Mouse (Mus musculus) CH12.LX (cell line): ENCODE data around the gene Gm11492. TPM values are rescaled to one million over a fixed set of nuclear protein-coding genes. Genes with fewer than 3 reads are reported as not detected.

Experiments used
- DNase-seq: peaks from one replicate; pipeline ENCODE4 v3.0.0-alpha.2; 2013; ENCODE audit errors: extremely low read depth
- H3K27ac ChIP-seq: 2 replicates; pipeline ENCODE4 v1.5.1; 2012; ENCODE audit warnings: low read depth, mild to moderate bottlenecking, control low read depth, moderate library complexity; ENCODE audit not compliant: insufficient read depth
- H3K27me3 ChIP-seq: replicated peaks from 2 replicates; pipeline ENCODE3; 2012; ENCODE audit warnings: inconsistent platforms
- H3K36me3 ChIP-seq, 2 experiments: replicated peaks in 1 of 2; 2 replicates each; pipeline versions ENCODE3 to v1.6.1; 2012; ENCODE audit warnings: inconsistent platforms in 1 of 2, low read length in 1 of 2, mild to moderate bottlenecking in 1 of 2, mixed read lengths in 1 of 2, moderate library complexity in 1 of 2; ENCODE audit not compliant: control insufficient read depth in 1 of 2, insufficient read depth in 1 of 2
- H3K4me1 ChIP-seq, 2 experiments: 2 replicates each; pipeline ENCODE4 v1.6.1; 2012; ENCODE audit warnings: inconsistent platforms in 1 of 2, moderate library complexity in 1 of 2; ENCODE audit not compliant: insufficient read depth in 2 of 2, control insufficient read depth in 1 of 2
- H3K4me2 ChIP-seq: 2 replicates; pipeline ENCODE4 v1.6.1; 2012; ENCODE audit warnings: low read depth, mild to moderate bottlenecking, control low read depth; ENCODE audit not compliant: poor library complexity, insufficient read depth, severe bottlenecking
- H3K4me3 ChIP-seq, 3 experiments: fragments of 150-350 bp in 1 of 3; sonication (generic) in 1 of 3; replicated peaks in 1 of 3; 2 replicates each; pipeline versions ENCODE3 to v1.5.1; 2011 to 2012; ENCODE audit warnings: low read depth in 2 of 3, low read length in 2 of 3, mild to moderate bottlenecking in 2 of 3, moderate library complexity in 2 of 3, control low read depth in 1 of 3, improper control_type of control experiment in 1 of 3, inconsistent platforms in 1 of 3, mixed read lengths in 1 of 3; ENCODE audit not compliant: poor library complexity in 1 of 3
- H3K79me2 ChIP-seq: replicated peaks from 2 replicates; pipeline ENCODE4 v1.6.1; 2012; ENCODE audit warnings: mild to moderate bottlenecking, moderate library complexity; ENCODE audit not compliant: control insufficient read depth, poor library complexity, insufficient read depth, severe bottlenecking; ENCODE audit errors: extremely low read depth
- H3K9ac ChIP-seq: 2 replicates; pipeline ENCODE4 v1.6.1; 2012; ENCODE audit warnings: low read depth, mild to moderate bottlenecking, control low read depth, moderate library complexity; ENCODE audit not compliant: insufficient read depth
- H3K9me3 ChIP-seq: replicated peaks from 2 replicates; pipeline ENCODE3; 2012; ENCODE audit warnings: low read length, inconsistent platforms, mixed read lengths
- BHLHE40 ChIP-seq: IDR thresholded peaks from 2 replicates; pipeline ENCODE4 v1.6.1; 2011; ENCODE audit warnings: mild to moderate bottlenecking, low read depth, low read length, improper control_type of control experiment
- CHD1 ChIP-seq: IDR thresholded peaks from 2 replicates; pipeline ENCODE4 v1.6.1; 2012; ENCODE audit warnings: low read depth, low read length, improper control_type of control experiment, inconsistent platforms
- CHD2 ChIP-seq: IDR thresholded peaks from 2 replicates; pipeline ENCODE4 v1.6.1; 2011; ENCODE audit warnings: low read length, improper control_type of control experiment
- ELF1 ChIP-seq: IDR thresholded peaks from 2 replicates; pipeline ENCODE4 v1.6.1; 2014; ENCODE audit warnings: low read depth, mild to moderate bottlenecking, inconsistent platforms, low read length, improper control_type of control experiment
- EP300 ChIP-seq: IDR thresholded peaks from 2 replicates; pipeline ENCODE4 v1.6.1; 2011; ENCODE audit warnings: low read length, improper control_type of control experiment
- ETS1 ChIP-seq: conservative IDR thresholded peaks from 2 replicates; pipeline ENCODE4 v1.6.1; 2012; ENCODE audit warnings: low read depth, mild to moderate bottlenecking, inconsistent platforms, low read length, improper control_type of control experiment, moderate library complexity
- HCFC1 ChIP-seq: IDR thresholded peaks from 2 replicates; pipeline ENCODE4 v1.6.1; 2012; ENCODE audit warnings: low read depth, mild to moderate bottlenecking, inconsistent platforms, low read length, improper control_type of control experiment
- IRF4 ChIP-seq: IDR thresholded peaks from 2 replicates; pipeline ENCODE4 v1.6.1; 2014; ENCODE audit warnings: low read depth, mild to moderate bottlenecking, inconsistent platforms, low read length, improper control_type of control experiment
- MAX ChIP-seq: IDR thresholded peaks from 2 replicates; pipeline ENCODE4 v1.6.1; 2011; ENCODE audit warnings: low read length, improper control_type of control experiment
- MEF2A ChIP-seq: IDR thresholded peaks from 2 replicates; pipeline ENCODE4 v1.6.1; 2014; ENCODE audit warnings: low read depth, mild to moderate bottlenecking, inconsistent platforms, low read length, improper control_type of control experiment, borderline replicate concordance
- MXI1 ChIP-seq: IDR thresholded peaks from 2 replicates; pipeline ENCODE4 v1.6.1; 2011; ENCODE audit warnings: mild to moderate bottlenecking, low read depth, low read length, improper control_type of control experiment
- NELFE ChIP-seq: IDR thresholded peaks from 2 replicates; pipeline ENCODE4 v1.6.1; 2011; ENCODE audit warnings: low read depth, low read length, improper control_type of control experiment
- NRF1 ChIP-seq: IDR thresholded peaks from 2 replicates; pipeline ENCODE4 v1.6.1; 2014; ENCODE audit warnings: low read depth, mild to moderate bottlenecking, inconsistent platforms, low read length, improper control_type of control experiment, moderate library complexity
- POLR2AphosphoS2 ChIP-seq: IDR thresholded peaks from 2 replicates; pipeline ENCODE4 v1.6.1; 2011; ENCODE audit warnings: low read depth, low read length, improper control_type of control experiment
- SIN3A ChIP-seq: IDR thresholded peaks from 2 replicates; pipeline ENCODE4 v1.6.1; 2012; ENCODE audit warnings: low read length, improper control_type of control experiment, inconsistent platforms
- TBP ChIP-seq: conservative IDR thresholded peaks from 2 replicates; pipeline ENCODE4 v1.6.1; 2011; ENCODE audit warnings: low read depth, low read length, improper control_type of control experiment
- TCF12 ChIP-seq: IDR thresholded peaks from 2 replicates; pipeline ENCODE4 v1.6.1; 2014; ENCODE audit warnings: low read depth, mild to moderate bottlenecking, inconsistent platforms, low read length, improper control_type of control experiment
- ZC3H11A ChIP-seq: IDR thresholded peaks from 2 replicates; pipeline ENCODE4 v1.6.1; 2012; ENCODE audit warnings: low read depth, mild to moderate bottlenecking, inconsistent platforms, low read length, improper control_type of control experiment
- ZKSCAN1 ChIP-seq: IDR thresholded peaks from 2 replicates; pipeline ENCODE4 v1.6.1; 2012; ENCODE audit warnings: low read depth, inconsistent platforms, low read length, improper control_type of control experiment, borderline replicate concordance
- dilution Hi-C: fragments of 300-500 bp; cut with MboI; formaldehyde crosslinking; loops from 2 replicates; pipeline ENCODE4 v1.14.3; 2020; ENCODE audit warnings: low sequenced_read_pairs; ENCODE audit not compliant: extremely low pct_unique_long_range_greater_than_20kb, extremely low pct_ligation_motif_present
- in situ Hi-C: fragments of 300-500 bp; cut with MboI; formaldehyde crosslinking; loops from 3 replicates; pipeline ENCODE4 v1.14.3; 2019; ENCODE audit warnings: low sequenced_read_pairs, low pct_ligation_motif_present, low pct_unique_long_range_greater_than_20kb, mixed read lengths
- polyA plus RNA-seq: library from polyadenylated mRNA; unstranded; fragments of >175 nt; gene quantifications from 2 replicates; pipeline ENCODE4 v1.2.1, GENCODE M21; 2012; ENCODE audit warnings: low read depth; ENCODE audit not compliant: insufficient read length
- total RNA-seq, 2 experiments: library from RNA; depleted of rRNA; stranded (reverse); fragments of 300-350 nt in 1 of 2; fragments of >200 nt in 1 of 2; gene quantifications; 2 replicates each; pipeline ENCODE4 v1.2.3; 2012 to 2014

Gene Gm11492
- total and polyA plus RNA-seq, 3 experiments, result not detected

- no peaks in the 10 kb centered on the region for H3K36me3 ChIP-seq
- H3K27ac ChIP-seq, result no peak overlapping the region
- H3K4me3 ChIP-seq, result no peak overlapping the region
- dilution Hi-C loops, result no loop called here
- DNase-seq, result no peak
- H3K9ac ChIP-seq, result no peak overlapping the region
- in situ Hi-C loops, result no loop called here
- H3K4me2 ChIP-seq, result no peak overlapping the region
- no peaks in the 10 kb centered on the region for H3K79me2 ChIP-seq
- H3K9me3 ChIP-seq, result peaks cover 4% of the 10 kb centered on the region
- H3K4me1 ChIP-seq, result peaks cover 12 to 21% of the 10 kb centered on the region in 2 experiments
- H3K27me3 ChIP-seq, result peaks cover 54% of the 10 kb centered on the region
- TF ChIP-seq MAX (no peak), SIN3A (no peak), HCFC1 (no peak), ZC3H11A (no peak), IRF4 (no peak), TCF12 (no peak), POLR2AphosphoS2 (no peak)
Measured at GRCm38 (mm10) chr11:87570743-87571142, 4.3 kb downstream of the Gm11492 start.

- dilution Hi-C loops (no loop called here), in situ Hi-C loops (no loop called here)
- peaks cover 4% of the 10 kb centered on the region for H3K9me3 ChIP-seq
- H3K79me2 ChIP-seq, result no peaks in the 10 kb centered on the region
- H3K36me3 ChIP-seq, result no peaks in the 10 kb centered on the region
- no peak overlapping the region for H3K9ac ChIP-seq
- H3K4me1 ChIP-seq, result peaks cover 12 to 21% of the 10 kb centered on the region in 2 experiments
- DNase-seq, result no peak
- H3K27me3 ChIP-seq, result peaks cover 54% of the 10 kb centered on the region
- no peak for TF ChIP-seq HCFC1
- TF ChIP-seq MXI1, result no peak
- TF ChIP-seq MEF2A, result no peak
- no peak for TF ChIP-seq TBP
- TF ChIP-seq EP300, result no peak
- TF ChIP-seq ELF1, result no peak
- no peak for TF ChIP-seq NELFE
- no peak overlapping the region for H3K4me3 ChIP-seq
- H3K4me2 ChIP-seq, result no peak overlapping the region
- H3K27ac ChIP-seq, result no peak overlapping the region
Measured at GRCm38 (mm10) chr11:87571361-87571950, 5.0 kb downstream of the Gm11492 start.

- H3K36me3 ChIP-seq, result no peaks in the 10 kb centered on the region
- H3K4me1 ChIP-seq, result peaks cover 14 to 32% of the 10 kb centered on the region in 2 experiments
- no peak overlapping the region for H3K27ac ChIP-seq
- TF ChIP-seq CHD1 (no peak), NELFE (0 out of 2 replicates have a peak, but pooled peaks have one; percentile 11), ZKSCAN1 (no peak), IRF4 (0 out of 2 replicates have a peak, but pooled peaks have one; percentile 29), EP300 (peak; percentile 12; the same call in 1 of the 2 replicates), ETS1 (0 out of 2 replicates have a peak, but pooled peaks have one; percentile 36), NRF1 (peak; percentile 11; the same call in 1 of the 2 replicates), TCF12 (0 out of 2 replicates have a peak, but pooled peaks have one; percentile 14), CHD2 (0 out of 2 replicates have a peak, but pooled peaks have one; percentile 23), BHLHE40 (no peak), SIN3A (0 out of 2 replicates have a peak, but pooled peaks have one; percentile 48)
- H3K4me3 ChIP-seq, result no peak overlapping the region
- in situ Hi-C loops (no loop called here), dilution Hi-C loops (no loop called here)
- H3K79me2 ChIP-seq, result no peaks in the 10 kb centered on the region
- H3K9me3 ChIP-seq, result peaks cover 4% of the 10 kb centered on the region
- no peak overlapping the region for H3K9ac ChIP-seq
- peak; percentile 12 for DNase-seq
- no peak overlapping the region for H3K4me2 ChIP-seq
- peaks cover 58% of the 10 kb centered on the region for H3K27me3 ChIP-seq
Measured at GRCm38 (mm10) chr11:87573751-87574150, 7.3 kb downstream of the Gm11492 start.
